Mouse (Mus musculus) cerebral cortex, adult 2 months (tissue): ENCODE measurements around the gene Prkacb.

ENCODE experiments used
- WGBS: fragments of 180-500 bp; shearing (Covaris S2); methylation state at CpG from one replicate; pipeline ENCODE4 v1.1.7; 2018; 5-methylcytosine and 5-hydroxymethylcytosine counted together

Gene Prkacb

DNA sequence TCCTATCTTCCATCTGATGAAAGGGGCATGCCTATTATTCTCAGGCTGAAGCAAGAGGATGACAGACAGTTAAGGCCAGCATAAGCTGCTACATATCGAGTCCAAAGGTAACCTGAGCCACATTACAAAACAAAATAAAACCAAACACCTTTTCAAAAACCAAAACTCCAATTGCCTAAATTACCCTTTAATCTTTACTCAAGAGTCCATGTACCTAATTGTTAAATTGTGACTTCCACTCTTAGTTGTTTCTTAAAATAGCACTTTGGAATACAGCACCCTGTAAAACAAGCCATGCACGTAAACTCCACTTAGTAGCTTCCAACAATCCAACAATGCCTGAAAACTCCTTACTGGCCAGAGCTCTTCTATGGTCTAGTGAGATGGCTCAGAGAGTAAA, 34.3 kb downstream of the Prkacb start:
- 88% methylated on average over 2 of the region's 2 CpGs for WGBS

DNA sequence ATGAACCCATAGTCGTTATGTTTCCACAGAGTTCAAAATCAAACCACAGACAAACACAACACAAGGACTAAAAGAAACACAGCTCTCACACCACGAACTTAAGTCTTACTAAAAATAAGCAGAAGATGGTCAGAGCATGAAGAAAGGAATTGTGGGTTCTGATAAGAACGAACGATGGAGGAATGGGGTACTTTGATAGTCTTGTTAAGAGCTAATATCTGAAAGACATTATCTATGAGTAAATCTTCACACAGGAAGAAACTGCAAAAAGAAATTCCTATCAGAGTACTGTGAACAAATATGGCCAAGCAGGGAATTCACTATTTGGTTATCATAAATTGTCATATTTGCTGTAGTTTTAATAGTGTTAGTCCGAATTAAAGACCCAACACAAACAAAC, 36.1 kb downstream of the Prkacb start:
- 79% methylated on average over 5 of the region's 5 CpGs for whole genome bisulfite sequencing

DNA sequence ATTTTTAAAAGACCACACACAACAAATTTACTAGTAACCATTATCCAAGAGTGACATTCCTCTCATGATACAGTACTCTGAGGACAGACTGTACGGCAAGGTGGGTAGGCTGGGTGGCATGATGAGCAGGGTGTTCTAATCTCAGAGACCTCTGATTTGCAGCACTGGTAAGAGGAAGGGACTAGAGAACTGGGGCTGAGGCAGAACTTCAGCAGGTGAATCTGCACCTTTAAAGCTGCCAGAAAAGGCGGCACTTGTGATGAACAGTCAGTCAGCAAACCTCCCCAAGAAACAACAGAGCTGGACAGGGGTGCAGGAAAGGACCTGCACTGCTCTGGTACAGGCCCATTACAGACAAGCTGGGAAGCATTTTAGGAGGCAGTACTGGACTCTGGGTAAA, 41.9 kb downstream of the Prkacb start:
- WGBS, result 48% methylated on average over 2 of the region's 2 CpGs

DNA sequence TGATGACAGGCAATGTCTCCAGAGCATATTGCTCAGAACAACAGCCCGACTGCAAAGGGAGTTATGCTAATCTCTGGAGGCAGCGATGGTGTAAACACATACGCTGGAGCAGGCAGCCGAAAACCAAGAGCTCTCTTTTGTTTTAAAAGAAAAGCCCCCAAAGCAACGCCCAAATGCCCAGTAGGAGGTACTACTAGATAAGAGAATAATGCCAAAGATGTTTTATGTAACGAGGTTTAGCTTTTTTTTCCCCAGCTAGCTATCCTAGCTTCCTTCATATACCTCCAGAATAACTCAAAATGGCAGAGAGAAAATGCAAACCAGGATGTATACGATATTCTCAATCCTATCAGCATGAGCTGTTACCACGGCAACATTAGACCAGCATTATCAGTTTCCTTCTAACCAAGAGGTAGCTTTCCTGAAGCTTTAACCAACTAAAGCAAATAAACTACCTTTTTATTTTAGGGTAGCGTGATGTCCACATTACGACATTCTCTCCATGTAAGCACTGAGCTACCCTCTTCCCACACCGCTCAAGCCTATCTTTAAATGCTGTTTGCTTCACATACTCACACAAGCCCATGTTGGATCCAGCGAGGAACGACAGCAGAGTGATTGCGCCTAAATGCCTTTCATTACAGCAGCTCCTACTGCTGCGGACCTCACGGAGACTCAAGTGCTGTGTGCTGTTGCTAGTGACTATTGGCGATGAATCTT, 42.7 kb downstream of the Prkacb start:
- 13% methylated on average over 17 of the region's 17 CpGs for WGBS

DNA sequence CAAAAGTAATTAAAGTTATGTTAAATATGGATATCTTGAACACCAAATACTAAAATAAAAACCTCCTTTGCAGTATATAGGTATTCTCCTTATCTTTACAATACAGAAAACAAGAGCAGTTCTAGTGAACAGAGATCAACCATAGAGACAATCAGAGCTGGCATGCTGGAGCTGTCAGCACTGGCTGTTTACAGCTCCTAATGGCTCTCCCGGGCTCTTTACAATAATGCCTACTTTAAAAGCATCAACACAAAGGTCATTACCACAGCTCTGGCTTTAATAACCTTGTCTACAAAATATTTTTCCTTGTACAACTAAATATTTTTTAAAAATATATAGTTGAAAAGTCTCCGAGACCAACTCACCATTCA, 43.2 kb downstream of the Prkacb start:
- WGBS, result 14% methylated on average over 2 of the region's 2 CpGs

DNA sequence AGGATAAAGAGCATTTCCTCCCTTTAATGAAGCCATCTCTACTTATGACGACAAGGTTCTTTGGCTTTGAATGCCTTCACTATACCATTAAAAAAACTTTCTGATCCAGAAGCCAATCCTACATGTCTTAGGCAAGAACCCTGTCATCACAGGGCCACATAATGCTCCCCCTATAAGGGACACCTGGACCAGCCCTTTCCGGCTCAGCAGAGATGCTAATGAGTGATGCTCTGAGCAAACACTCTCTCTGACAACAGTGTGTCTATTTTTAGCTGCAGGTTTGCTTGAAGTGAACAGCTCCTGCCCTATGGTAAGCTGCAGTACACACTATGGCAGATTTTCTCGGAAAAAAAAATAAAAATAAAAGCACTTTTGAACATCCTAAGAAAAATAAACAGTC, 43.9 kb downstream of the Prkacb start:
- WGBS, result 25% methylated on average over 3 of the region's 3 CpGs

DNA sequence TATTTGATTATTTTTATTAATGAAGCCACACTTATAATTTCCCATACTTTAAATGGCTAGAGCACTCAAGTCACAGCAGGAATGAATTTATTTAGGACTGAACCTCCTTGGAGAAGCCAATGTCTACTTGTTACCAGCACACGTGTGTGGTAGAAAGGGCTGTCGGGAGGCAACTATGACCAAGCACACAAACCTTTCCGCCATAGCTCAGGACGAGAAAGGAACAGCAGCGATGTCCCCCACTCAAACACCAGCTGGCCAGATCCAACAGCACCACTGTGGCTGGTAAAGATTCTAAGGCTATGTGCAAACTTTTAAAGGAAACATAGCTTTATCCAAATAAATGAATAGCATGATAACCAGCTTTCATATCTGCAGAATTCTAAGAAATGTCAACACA, 44.4 kb downstream of the Prkacb start:
- 39% methylated on average over 5 of the region's 5 CpGs for WGBS

DNA sequence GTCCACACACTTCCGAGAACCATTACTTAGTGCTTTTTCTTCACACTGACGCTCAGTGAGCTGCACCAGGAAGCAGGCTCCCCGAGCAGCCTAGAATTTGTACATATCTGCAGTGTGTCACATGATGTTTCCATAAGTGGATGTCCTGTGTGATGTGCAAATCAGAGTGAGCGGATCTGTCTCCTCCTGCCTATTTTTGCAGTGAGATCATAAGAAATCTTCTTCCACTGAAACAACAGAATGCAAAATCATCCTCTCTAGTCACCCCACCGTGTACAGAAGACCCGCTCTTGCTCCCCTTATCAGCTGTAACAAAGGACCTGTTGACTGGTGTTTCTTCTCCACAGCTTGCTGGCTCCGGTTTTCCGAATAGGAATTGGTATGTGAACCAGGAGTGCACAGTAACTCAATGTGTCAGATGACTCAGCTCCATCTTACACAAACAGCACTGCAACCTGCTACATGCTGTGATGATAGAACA, 46.0 kb downstream of the Prkacb start:
- WGBS, result 24% methylated on average over 8 of the region's 8 CpGs

DNA sequence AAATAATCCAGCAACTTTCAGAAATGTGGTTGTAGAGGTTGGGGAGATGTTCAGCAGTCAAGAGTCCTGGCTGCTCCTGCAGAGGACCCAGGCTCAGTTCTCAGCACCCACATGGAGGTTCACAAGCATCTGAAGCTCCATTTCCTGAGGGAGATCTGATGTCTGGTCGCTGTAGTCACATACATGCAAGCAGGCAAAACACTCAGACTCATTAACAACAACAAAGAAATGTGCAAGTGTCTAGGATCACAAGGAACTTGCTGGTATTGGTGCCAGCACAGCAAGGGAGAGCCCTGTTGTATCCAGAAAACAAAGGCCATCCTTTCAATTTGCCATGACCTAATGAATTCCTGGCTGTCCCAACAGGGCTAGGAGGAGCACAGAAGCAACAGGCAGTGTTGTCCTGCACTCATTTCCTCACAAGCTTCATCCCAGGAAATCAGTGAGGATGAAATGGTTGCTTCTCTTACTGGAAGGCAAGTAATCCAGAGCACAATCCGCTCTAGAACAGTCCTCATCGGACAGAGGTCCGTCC, 46.7 kb downstream of the Prkacb start:
- 53% methylated on average over 4 of the region's 4 CpGs for WGBS

DNA sequence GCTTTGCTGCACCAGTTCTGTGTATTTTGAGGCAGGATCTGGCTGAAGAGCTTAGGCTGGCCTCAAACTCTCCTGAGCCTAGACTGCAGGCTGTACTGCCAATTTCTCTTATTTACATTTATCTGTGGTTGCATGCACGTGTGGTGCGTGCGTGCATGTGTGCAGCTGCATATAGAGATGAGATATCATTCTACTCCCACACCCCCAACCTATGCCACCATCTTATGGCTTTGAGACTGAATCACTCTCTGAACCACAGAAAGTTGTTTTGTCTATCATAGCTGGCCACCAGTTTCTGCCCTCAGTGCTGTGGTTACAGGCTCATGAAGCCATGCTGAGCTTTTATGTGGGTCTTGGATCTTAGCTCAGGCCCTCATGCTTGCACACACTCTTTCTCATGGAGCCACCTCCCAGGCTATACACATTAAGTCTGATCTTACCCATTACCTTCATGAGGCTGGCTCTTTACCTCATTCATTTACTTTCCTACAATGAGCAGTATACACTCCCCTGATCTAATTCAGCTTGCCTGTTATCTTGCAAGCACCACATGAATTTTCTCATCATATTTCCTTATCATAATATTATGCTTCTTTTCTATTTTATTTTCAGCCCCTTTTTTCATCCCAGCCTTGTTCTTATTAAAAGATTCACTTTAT, 47.8 kb downstream of the Prkacb start:
- WGBS, result 81% methylated on average over 3 of the region's 3 CpGs

DNA sequence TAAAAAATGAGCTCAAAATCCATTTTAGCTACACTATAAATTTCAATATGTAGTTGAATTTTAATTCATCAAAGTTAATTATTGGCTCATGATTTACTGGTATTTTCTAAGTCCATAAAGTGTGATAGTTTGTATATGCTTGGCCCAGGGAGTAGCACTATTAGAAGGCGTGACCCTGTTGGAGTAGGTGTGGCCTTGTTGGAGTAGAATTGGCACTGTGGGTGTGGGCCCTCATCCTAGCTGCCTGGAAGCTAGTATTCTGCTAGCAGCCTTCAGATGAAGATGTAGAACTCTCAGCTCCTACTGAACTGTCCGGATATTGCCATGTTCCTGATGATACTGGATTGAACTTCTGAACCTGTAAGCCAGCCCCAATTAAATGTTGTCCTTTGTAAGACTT, 49.7 kb downstream of the Prkacb start:
- WGBS, result 90% methylated on average over 2 of the region's 2 CpGs

DNA sequence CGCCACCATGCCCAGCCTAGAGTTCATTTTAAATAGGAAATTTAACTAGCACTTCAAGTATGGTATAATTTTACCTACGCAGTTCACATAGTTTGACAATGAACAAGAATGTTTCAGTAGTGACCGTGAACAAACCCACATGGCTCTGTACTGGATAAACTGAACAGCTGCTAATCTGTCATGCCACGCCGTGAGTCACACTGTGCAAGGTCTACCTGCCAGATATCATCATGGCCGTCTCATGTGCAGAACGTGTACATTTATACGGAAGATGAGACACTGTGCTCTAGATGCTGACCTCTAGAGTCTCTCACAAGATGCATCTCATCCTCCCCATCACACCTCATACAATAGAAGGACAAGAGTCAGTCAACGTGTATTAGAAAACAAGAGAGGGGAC, 51.5 kb downstream of the Prkacb start:
- WGBS, result 76% methylated on average over 9 of the region's 9 CpGs

DNA sequence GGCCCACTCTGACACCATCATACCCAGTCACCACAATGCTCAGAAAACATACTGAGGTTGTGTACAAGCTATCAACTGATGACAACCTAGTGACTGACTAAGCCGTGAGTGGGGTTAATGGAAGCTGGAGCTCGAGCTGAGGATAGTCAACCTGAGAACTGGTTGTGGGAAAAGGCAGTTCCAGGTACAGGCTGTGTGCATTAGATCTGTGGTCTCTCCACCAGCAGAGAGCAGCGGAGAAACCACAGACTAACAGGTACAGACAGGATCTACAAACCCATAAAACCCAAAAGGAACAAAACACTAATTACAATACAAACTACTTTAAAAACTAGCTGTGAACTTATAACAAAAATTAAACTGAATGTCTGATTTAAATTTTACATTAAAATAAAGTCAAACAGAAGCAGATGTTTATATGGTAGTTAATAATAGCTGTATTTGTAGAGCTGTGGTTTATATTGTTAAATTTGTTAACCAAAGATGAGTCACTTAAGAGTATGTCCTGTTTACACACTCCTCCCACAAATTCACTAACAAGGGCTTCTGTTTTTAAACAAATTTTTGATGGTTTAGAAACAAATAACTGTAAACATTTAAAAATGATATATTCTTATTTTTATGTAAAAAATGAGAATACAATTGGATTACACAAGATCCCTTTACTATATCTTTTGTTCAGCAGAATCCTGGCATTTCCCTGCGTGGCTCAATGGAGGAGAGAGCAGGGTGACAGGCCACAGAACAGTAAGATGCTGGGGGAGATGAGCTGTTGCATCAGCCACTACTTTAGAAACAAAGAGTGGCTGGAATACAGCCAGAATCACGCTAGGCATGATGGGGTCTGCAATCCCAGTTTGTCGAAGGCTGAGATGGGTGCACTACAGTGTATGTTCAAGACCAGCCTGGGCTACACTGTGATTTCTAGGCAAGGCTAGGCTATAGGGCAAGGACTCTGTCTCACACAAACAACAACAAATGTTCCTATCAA, 54.5 kb downstream of the Prkacb start:
- WGBS, result 60% methylated on average over 6 of the region's 6 CpGs

DNA sequence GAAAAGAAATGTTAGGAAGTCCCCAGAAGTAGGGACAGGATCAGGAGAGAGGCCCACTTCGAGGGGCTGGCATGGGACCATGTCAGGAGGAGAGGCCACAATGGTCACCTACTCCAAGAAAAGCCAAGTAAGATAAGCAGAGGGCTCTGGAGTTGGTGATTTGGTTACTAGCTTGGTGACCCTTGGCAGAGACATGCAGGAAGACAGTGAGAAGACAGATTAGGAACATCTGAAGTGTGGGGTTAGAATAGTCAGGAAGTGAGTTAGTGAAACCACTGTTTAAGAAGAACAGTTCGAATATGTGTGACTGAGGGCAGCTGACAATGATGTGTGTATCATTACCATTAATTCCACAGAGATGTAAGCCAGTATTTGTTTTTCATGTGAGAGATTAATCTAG, 58.5 kb downstream of the Prkacb start:
- 85% methylated on average over 2 of the region's 2 CpGs for WGBS

DNA sequence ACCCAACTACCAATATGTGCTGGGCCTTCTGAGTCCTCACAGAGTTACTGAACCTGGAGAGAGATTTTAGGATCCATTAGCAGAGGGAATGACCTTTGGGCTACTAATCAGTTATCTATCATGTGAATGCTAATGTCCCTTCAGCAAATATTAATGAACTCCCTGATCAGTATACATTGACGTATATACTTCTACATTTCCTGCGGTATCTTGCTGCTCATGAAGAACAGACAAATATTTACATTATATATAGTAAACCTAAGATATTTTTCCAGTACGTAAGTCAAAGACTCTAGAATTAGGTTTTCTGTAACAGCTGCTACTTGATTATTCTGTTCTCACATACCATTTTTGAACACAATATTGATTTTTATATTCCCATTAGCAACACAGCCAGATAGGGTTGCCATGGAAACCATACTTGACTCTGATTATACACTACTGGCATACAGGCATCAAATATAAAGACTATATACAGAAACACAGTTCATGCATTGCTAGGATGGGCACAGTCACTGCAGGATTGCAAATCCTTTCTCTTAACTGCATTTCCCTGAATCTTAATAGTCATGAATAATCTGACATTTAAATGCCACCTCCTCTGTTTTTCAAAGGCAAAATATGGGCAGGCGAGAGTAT, 71.1 kb downstream of the Prkacb start:
- WGBS, result 60% methylated on average over 4 of the region's 4 CpGs

DNA sequence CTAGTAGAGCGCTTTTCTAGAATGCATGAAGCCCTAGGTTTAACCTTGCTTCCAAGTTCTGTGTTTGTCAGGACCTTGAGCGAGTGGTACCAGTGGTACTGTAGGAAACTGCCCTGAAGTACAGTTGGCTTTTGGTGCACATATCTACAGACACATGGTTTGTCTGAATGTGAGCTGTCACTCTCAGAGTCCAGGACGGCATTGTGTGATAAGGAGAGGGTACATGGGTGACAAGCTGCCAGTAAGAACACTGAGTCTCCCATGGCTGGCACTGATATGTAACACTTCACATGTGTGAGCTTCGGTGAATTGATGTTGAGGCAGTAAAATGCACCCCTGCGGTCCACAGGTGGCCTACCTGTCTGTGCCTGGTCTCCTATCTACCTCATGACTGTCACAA, 71.6 kb downstream of the Prkacb start:
- 89% methylated on average over 5 of the region's 5 CpGs for WGBS

DNA sequence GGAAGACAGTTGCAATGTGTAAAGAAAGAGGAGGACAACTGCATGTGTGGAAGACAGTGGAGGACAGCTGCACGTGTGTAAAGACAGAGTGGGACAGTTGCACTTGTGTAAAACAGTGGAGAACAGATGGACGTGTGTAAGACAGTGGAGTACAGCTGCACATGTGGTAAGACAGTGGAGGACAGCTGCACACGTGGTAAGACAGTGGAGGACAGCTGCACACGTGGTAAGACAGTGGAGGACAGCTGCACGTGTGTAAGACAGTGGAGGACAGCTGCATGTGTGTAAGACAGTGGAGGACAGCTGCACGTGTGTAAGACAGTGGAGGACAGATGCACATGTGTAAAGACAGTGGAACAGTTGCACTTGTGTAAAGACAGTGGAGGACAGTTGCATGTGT, 76.6 kb downstream of the Prkacb start:
- WGBS, result 75% methylated on average over 6 of the region's 6 CpGs

DNA sequence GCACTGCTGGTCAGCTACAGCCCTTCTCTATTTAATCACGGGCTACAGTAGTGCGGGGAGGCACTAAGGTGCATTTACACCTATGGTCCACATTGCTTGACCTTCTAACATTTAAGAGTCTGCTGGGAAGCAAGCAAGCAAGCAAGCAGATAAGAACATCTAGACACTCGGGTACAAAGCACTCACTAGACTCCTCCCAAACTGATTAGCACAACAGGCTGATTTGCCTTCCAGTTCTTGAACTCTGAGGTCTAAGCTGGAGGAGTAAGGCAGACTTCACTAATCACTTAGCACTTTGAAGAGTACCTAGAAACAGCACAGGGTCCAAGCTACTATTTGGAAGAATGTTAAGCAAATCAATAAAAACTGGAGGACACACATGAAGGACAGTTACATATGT, 77.1 kb downstream of the Prkacb start:
- 64% methylated on average over 3 of the region's 3 CpGs for WGBS

DNA sequence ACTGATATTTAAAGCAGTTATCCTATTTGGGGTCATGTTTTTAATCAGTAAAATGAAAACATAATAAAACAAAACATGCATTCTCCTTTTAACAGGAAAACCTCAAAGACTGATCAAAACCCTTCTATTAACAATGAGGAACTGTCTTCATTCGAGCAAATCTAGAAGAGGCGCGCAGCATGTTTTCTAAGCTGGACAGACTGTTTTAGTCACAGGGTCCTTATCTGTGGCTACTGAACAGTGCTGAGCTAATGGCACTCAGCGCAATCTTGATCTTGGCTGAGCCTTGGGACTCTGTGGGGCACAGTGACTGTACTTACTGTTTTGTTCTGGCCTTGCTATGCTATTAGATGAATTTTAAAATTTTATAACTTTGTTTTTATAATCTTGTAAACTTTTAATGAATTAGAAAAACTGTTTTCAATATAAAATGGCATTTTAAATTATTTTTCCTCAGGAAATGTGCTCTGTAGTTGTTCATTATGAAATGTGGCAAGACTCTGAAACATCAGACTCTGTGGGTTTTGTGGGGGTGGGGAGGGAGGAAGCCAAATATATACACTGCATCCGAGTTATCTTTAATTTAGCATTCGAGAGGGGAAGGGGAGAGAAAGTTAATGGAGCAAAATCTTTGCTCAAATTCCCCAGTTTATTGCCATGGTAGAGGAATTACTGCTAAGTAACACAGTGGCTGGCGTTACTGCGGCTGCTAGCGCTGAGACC, 77.7 kb downstream of the Prkacb start:
- 62% methylated on average over 9 of the region's 9 CpGs for WGBS

DNA sequence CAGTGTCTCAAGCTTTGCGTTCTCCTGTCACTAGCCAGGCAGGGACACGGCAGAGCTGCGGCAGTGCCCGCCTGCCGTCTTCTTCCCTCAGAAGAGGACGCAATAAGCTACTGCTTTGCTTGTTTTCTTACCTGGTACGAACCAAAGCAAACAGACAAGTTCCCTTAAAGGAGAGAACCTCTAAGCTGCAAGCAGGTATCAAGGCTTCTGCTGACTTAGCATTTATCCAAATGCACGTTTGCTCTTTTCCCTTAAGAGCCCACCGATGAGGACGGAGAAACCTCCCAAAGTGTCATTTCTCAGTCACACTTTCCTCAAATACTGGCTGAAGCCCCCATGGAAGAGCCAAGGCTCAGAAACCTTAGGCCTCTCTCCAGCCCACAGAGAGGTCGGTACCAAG, 81.3 kb downstream of the Prkacb start:
- WGBS, result 87% methylated on average over 11 of the region's 11 CpGs

DNA sequence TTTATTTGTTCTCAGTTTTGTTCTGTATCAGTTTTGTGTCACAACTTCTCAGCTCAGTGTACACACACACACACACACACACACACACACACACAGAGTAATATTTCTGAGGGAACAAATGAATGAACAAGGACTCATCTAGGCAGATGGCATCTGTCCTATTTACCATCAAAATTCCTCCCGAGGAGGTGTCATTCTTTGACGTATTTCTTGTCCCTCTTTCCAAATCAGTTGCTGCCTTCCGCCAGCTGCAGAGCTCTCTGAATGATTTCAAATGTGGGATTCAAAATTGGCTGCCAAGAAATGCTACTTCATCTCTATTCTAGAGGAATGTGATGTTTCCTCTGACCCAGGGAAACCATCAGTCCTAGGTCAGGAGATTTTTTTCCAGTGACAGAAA, 89.8 kb downstream of the Prkacb start:
- 27% methylated on average over 3 of the region's 3 CpGs for WGBS
